Mouse (Mus musculus) duodenum, adult 2 months (tissue): Measurements from ENCODE around the gene Plxdc2. TPM values are rescaled to one million over a fixed set of nuclear protein-coding genes. Genes with fewer than 3 reads are reported as not detected.

ENCODE experiments used
- polyA plus RNA-seq: library from polyadenylated mRNA; depleted of rRNA; stranded (reverse); fragments of >200 nt; gene quantifications from 2 replicates; pipeline ENCODE4 v1.2.3, GENCODE M21; 2012; ENCODE audit warnings: low replicate concordance; rRNA removed

Gene Plxdc2
- 0.46 and 0.70 TPM in 2 replicates for polyA plus RNA-seq

DNA sequence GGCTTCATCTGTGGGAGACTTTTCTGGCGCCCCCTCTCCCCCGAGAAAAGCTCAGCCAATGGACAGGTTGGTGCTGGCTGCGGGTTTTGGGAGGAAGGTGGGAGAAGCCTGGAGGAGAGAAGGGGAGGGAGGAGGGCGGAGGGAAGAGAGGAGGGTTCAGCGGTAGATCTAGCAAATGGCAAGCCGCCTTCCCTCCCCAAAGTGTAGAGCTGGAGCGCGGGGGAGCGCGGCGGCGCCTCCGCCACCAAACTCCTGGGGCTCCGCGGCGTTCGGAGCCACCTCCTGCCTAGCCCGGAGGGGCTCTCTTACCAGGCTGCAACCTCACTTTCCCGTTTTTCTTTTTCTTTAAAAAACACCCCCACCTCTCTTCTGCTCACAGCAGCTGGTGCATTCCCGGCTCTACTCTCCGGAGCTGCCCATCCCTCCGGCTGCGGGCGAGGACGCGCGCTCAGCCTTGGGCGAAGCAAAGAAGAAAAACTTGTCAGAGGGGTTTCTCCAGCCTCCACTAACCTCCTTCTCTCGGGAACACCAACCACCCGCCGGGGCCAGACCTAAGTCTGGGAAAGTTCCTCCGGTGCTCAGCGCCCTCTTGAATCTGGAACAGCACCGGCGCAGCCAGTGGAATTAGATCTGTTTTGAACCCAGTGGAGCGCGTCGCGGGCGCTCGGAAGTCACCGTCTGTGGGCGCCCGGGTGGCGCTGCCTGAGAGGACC, at the start of gene Plxdc2:
Gene Plxdc2 (plus strand): TSS at position 199 of the 713 bp plus-strand sequence.

